Mouse (Mus musculus) kidney, embryonic 14.5 days (tissue): ENCODE measurements around the gene Zfp91. TPM values are rescaled to one million over a fixed set of nuclear protein-coding genes. Genes with fewer than 3 reads are reported as not detected.

Source experiments
- ATAC-seq: fragments of 200-750 bp; cut with Nextera tagmentation; 2 replicates; pipeline ENCODE4 v1.8.0; 2017; ENCODE audit warnings: moderate number of reproducible peaks, mild to moderate bottlenecking, moderate TSS enrichment, moderate library complexity; ENCODE audit not compliant: low FRiP score, low TSS enrichment
- H3K27ac ChIP-seq: fragments of 300-500 bp; sonication (generic); 2 replicates; pipeline ENCODE4 v1.5.1; 2014; ENCODE audit warnings: low read depth, mild to moderate bottlenecking, low read length, moderate library complexity, mixed read lengths
- H3K27me3 ChIP-seq: fragments of 300-500 bp; sonication (generic); 2 replicates; pipeline ENCODE4 v1.6.1; 2014; ENCODE audit warnings: mild to moderate bottlenecking, low read length; ENCODE audit not compliant: control insufficient read depth, insufficient read depth
- H3K36me3 ChIP-seq: fragments of 300-500 bp; sonication (generic); 2 replicates; pipeline ENCODE4 v1.6.1; 2014; ENCODE audit warnings: low read length, mixed read lengths; ENCODE audit not compliant: control insufficient read depth, insufficient read depth
- H3K4me1 ChIP-seq: fragments of 300-500 bp; sonication (generic); 2 replicates; pipeline ENCODE4 v1.6.1; 2014; ENCODE audit warnings: low read length, mixed read lengths; ENCODE audit not compliant: control insufficient read depth, insufficient read depth
- H3K4me2 ChIP-seq: fragments of 300-500 bp; sonication (generic); replicated peaks from 2 replicates; pipeline ENCODE4 v1.6.1; 2014; ENCODE audit warnings: low read depth, mild to moderate bottlenecking, low read length
- H3K4me3 ChIP-seq: fragments of 300-500 bp; sonication (generic); 2 replicates; pipeline ENCODE4 v1.5.1; 2014; ENCODE audit warnings: mild to moderate bottlenecking, low read length
- H3K9ac ChIP-seq: fragments of 300-500 bp; sonication (generic); 2 replicates; pipeline ENCODE4 v1.6.1; 2014; ENCODE audit warnings: low read depth, mild to moderate bottlenecking, low read length, moderate library complexity
- H3K9me3 ChIP-seq: fragments of 300-500 bp; sonication (generic); 2 replicates; pipeline ENCODE4 v1.6.1; 2016; ENCODE audit warnings: low read length; ENCODE audit not compliant: control insufficient read depth
- WGBS: fragments of 180-500 bp; shearing (Covaris S2); extraction: QIAGEN DNeasy Blood & Tissue Kit; methylation state at CpG from one replicate; pipeline ENCODE4 v1.1.7; 2014; 5-methylcytosine and 5-hydroxymethylcytosine counted together
- polyA plus RNA-seq: library from polyadenylated mRNA; unstranded; fragments of >200 nt; fragmentation: Nextera tagmentation; extraction: Ambion mirVana; gene quantifications from 2 replicates; pipeline ENCODE4 v1.2.1, GENCODE M21; 2014

Zfp91 gene
- polyA plus RNA-seq, 1 experiment from 2014 or later: 14.6 TPM

- peak overlapping the region; percentile 99; the same call in 1 of the 2 replicates for H3K9ac ChIP-seq
Measured at GRCm38 (mm10) chr19:12797071-12797470, 1.1 kb upstream of the Zfp91 start.

GRCm38 (mm10) chr19:12796328-12796931, 504 bp upstream of the Zfp91 start:
- H3K9ac ChIP-seq: peak overlapping the region; percentile 99
- H3K4me3 ChIP-seq: peak overlapping the region; percentile 73
- H3K4me2 ChIP-seq: peak overlapping the region; percentile 62
- no peaks in the 10 kb centered on the region for H3K4me1 ChIP-seq
- under 1% methylated on average over 29 of the region's 29 CpGs for WGBS
- H3K27ac ChIP-seq: peak overlapping the region; percentile 99
- H3K27me3 ChIP-seq: no peaks in the 10 kb centered on the region
- no peaks in the 10 kb centered on the region for H3K36me3 ChIP-seq
- H3K9me3 ChIP-seq: no peaks in the 10 kb centered on the region
- ATAC-seq: peak; percentile 1; the same call in 1 of the 2 replicates

More at GRCm38 (mm10) chr19:12797071-12797470, 1.1 kb upstream of the Zfp91 start:
- peak overlapping the region; percentile 62 for H3K4me2 ChIP-seq
- ATAC-seq: no peak
- H3K27ac ChIP-seq: peak overlapping the region; percentile 99
- H3K9me3 ChIP-seq: no peaks in the 10 kb centered on the region
- no peaks in the 10 kb centered on the region for H3K4me1 ChIP-seq
- no peaks in the 10 kb centered on the region for H3K36me3 ChIP-seq
- no peaks in the 10 kb centered on the region for H3K27me3 ChIP-seq
- peak overlapping the region; percentile 73 for H3K4me3 ChIP-seq
- WGBS: under 1% methylated on average over 7 of the region's 7 CpGs

- peak overlapping the region; percentile 42; the same call in 1 of the 2 replicates for H3K4me2 ChIP-seq
- peak overlapping the region; percentile 99 for H3K9ac ChIP-seq
- H3K4me1 ChIP-seq: no peaks in the 10 kb centered on the region
- under 1% methylated on average over 52 of the region's 63 CpGs for WGBS
- no peaks in the 10 kb centered on the region for H3K36me3 ChIP-seq
- peak; percentile 50 for ATAC-seq
- peak overlapping the region; percentile 73 for H3K4me3 ChIP-seq
- H3K27ac ChIP-seq: peak overlapping the region; percentile 98
- no peaks in the 10 kb centered on the region for H3K9me3 ChIP-seq
- H3K27me3 ChIP-seq: no peaks in the 10 kb centered on the region
Measured at GRCm38 (mm10) chr19:12795110-12795509, 816 bp downstream of the Zfp91 start.

GRCm38 (mm10) chr19:12794056-12795044, 1.6 kb downstream of the Zfp91 start:
- no peaks in the 10 kb centered on the region for H3K27me3 ChIP-seq
- peak overlapping the region; percentile 42 for H3K4me2 ChIP-seq
- H3K4me3 ChIP-seq: peak overlapping the region; percentile 73
- H3K4me1 ChIP-seq: no peaks in the 10 kb centered on the region
- H3K9me3 ChIP-seq: no peaks in the 10 kb centered on the region
- H3K36me3 ChIP-seq: 0 out of 2 replicates have a peak, but pooled peaks cover 2% of the 10 kb centered on the region
- under 1% methylated on average over 34 of the region's 39 CpGs for WGBS
- peak overlapping the region; percentile 98 for H3K27ac ChIP-seq
- ATAC-seq: peak; percentile 73
- peak overlapping the region; percentile 99 for H3K9ac ChIP-seq

- H3K9ac ChIP-seq: no peak overlapping the region
- 0 out of 2 replicates have a peak, but pooled peaks cover 8% of the 10 kb centered on the region for H3K36me3 ChIP-seq
- no peak overlapping the region for H3K27ac ChIP-seq
- no peak for ATAC-seq
- no peaks in the 10 kb centered on the region for H3K9me3 ChIP-seq
- H3K4me2 ChIP-seq: no peak overlapping the region
- no peak overlapping the region for H3K4me3 ChIP-seq
- no peaks in the 10 kb centered on the region for H3K27me3 ChIP-seq
- no peaks in the 10 kb centered on the region for H3K4me1 ChIP-seq
Measured at GRCm38 (mm10) chr19:12792374-12792773, 3.6 kb downstream of the Zfp91 start.

GRCm38 (mm10) chr19:12787721-12788120, 8.2 kb downstream of the Zfp91 start:
- ATAC-seq: no peak
- no peaks in the 10 kb centered on the region for H3K4me1 ChIP-seq
- H3K4me2 ChIP-seq: no peak overlapping the region
- H3K27me3 ChIP-seq: no peaks in the 10 kb centered on the region
- H3K9ac ChIP-seq: no peak overlapping the region
- H3K4me3 ChIP-seq: no peak overlapping the region
- 0 out of 2 replicates have a peak, but pooled peaks cover 8% of the 10 kb centered on the region for H3K36me3 ChIP-seq
- no peaks in the 10 kb centered on the region for H3K9me3 ChIP-seq
- no peak overlapping the region for H3K27ac ChIP-seq
- 62% methylated on average over 4 of the region's 4 CpGs for WGBS

- Histone ChIP-seq H3K4me2 (no peak overlapping the region), H3K27ac (no peak overlapping the region), H3K36me3 (0 out of 2 replicates have a peak, but pooled peaks cover 8% of the 10 kb centered on the region), H3K4me1 (no peaks in the 10 kb centered on the region), H3K9me3 (no peaks in the 10 kb centered on the region), H3K4me3 (no peak overlapping the region), H3K27me3 (no peaks in the 10 kb centered on the region), H3K9ac (no peak overlapping the region)
- 74% methylated on average over 2 of the region's 2 CpGs for WGBS
- ATAC-seq: no peak
Measured at GRCm38 (mm10) chr19:12786803-12787395, 9.0 kb downstream of the Zfp91 start.

GRCm38 (mm10) chr19:12780437-12780836, 15.5 kb downstream of the Zfp91 start:
- H3K27ac ChIP-seq: no peak overlapping the region
- no peaks in the 10 kb centered on the region for H3K9me3 ChIP-seq
- no peak overlapping the region for H3K4me3 ChIP-seq
- no peaks in the 10 kb centered on the region for H3K4me1 ChIP-seq
- no peaks in the 10 kb centered on the region for H3K27me3 ChIP-seq
- no peak for ATAC-seq
- no peak overlapping the region for H3K9ac ChIP-seq
- H3K4me2 ChIP-seq: no peak overlapping the region
- H3K36me3 ChIP-seq: peaks cover 20% of the 10 kb centered on the region
